Mouse (Mus musculus) layer of hippocampus, adult 18-20 months (tissue): ENCODE data around the gene Parp3. TPM values are rescaled to one million over a fixed set of nuclear protein-coding genes. Genes with fewer than 3 reads are reported as not detected.

Experiments used
- DNase-seq, 2 experiments: peaks; one replicate each; pipeline ENCODE4 v3.0.0; 2022; ENCODE audit warnings: low spot score in 2 of 2
- total RNA-seq, 2 experiments: library from RNA; stranded (reverse); gene quantifications; 2 replicates each; pipeline ENCODE4 v1.2.3; 2021

Gene Parp3
- total RNA-seq, 2 experiments from 2014 or later, result 3.8 to 5.0 TPM

GRCm38 (mm10) chr9:106475046-106475445, 1.7 kb downstream of the Parp3 start:
- DNase-seq, result no peak

- DNase-seq, result peak in 1 of 2 experiments; percentile 58
These were observed 2.3 kb downstream of the Parp3 start for GRCm38 (mm10) chr9:106474456-106474855.

- DNase-seq, result peak in 1 of 2 experiments; percentile 6
These were observed 3.0 kb downstream of the Parp3 start for GRCm38 (mm10) chr9:106473753-106474105.

GRCm38 (mm10) chr9:106473081-106473752, 3.5 kb downstream of the Parp3 start:
- DNase-seq, result peak in 1 of 2 experiments; percentile 1

GRCm38 (mm10) chr9:106472321-106472720, 4.4 kb downstream of the Parp3 start:
- no peak for DNase-seq

- DNase-seq, result no peak
These were observed 4.9 kb downstream of the Parp3 start for GRCm38 (mm10) chr9:106471892-106472291.

- DNase-seq, result no peak
These were observed 5.6 kb downstream of the Parp3 start for GRCm38 (mm10) chr9:106470991-106471750.

- DNase-seq, result no peak
These were observed 7.0 kb downstream of the Parp3 start for GRCm38 (mm10) chr9:106469776-106470175.

GRCm38 (mm10) chr9:106469317-106469716, 7.4 kb downstream of the Parp3 start:
- DNase-seq, result no peak

- DNase-seq, result no peak
These were observed 9.0 kb downstream of the Parp3 start for GRCm38 (mm10) chr9:106467746-106468145.

GRCm38 (mm10) chr9:106466721-106467120, 10.0 kb downstream of the Parp3 start:
- no peak for DNase-seq

GRCm38 (mm10) chr9:106465571-106466200, 11.1 kb downstream of the Parp3 start, which contains the start of gene Gpr62:
Gene Gpr62 (minus strand): TSS chr9:106465938.
- peak in 1 of 2 experiments; percentile 76 for DNase-seq

GRCm38 (mm10) chr9:106464751-106465541, 11.8 kb downstream of the Parp3 start:
- DNase-seq, result peak in 1 of 2 experiments; percentile 80

GRCm38 (mm10) chr9:106463122-106464063, 13.4 kb downstream of the Parp3 start:
- no peak for DNase-seq

- no peak for DNase-seq
These were observed 14.3 kb downstream of the Parp3 start for GRCm38 (mm10) chr9:106462430-106462800.

GRCm38 (mm10) chr9:106461641-106462429, 14.9 kb downstream of the Parp3 start:
- no peak for DNase-seq

GRCm38 (mm10) chr9:106461026-106461415, 15.7 kb downstream of the Parp3 start:
- no peak for DNase-seq

GRCm38 (mm10) chr9:106460401-106461025, 16.2 kb downstream of the Parp3 start:
- no peak for DNase-seq

GRCm38 (mm10) chr9:106459946-106460345, 16.8 kb downstream of the Parp3 start:
- no peak for DNase-seq
